Mouse (Mus musculus): ENCODE data around the gene Abcb8.
A peak's percentile ranks its signal among the peaks of the same experiment; 100 is the strongest.

The Abcb8 gene

DNA sequence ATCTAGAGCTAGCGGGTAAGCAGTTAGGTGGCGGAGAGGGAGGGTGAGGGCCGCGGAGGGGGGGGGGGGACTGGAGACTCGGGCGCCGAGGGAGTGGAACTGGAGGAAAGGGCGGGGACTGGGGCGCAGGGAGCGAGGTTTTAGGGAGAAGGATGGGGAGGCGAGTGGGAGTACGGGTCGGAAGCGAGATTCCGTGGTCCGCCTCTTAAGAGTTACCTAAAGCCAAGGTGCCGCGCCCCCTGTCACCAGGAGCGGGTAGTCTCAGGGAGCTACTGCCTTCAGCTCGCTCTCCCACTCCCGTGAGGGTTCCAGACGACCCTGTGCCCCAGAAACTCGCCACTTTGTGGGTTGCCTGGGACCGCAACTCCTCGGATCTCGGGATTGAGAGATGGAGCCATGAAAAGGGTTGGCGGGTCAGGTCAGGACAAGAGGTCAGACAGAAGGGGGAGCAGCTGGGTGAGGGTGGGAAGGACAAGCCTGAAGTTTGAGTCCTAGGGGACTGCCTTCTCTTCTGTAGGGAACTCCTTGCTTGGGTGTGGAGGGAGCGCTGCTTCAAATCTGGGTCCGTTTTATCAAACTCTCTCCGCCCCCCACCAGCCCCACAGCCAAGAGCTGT is 32.1 kb downstream of the Abcb8 start:
- DNase-seq (ENCODE audit: inconsistent ontology term) = no peak

DNA sequence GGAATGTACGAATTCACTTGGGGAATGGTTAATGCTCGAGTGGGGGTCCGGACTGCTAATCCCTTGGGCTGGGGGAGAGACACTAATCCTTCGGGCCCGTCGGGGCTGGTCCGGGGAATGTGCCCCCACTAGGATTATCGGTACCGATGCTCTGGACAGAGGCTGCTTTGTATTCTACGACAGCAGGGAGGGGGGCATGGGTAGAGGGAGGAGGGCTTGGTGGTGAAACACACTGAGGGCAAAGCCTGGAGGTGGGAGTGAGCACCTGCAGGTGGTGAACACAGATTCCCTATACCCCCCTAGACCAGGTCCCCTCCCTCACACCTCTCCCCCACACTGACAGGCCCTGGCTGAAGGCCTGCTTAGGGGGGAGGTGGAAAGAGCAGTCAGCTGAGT is 32.6 kb downstream of the Abcb8 start:
- DNase-seq (ENCODE audit: inconsistent ontology term) = peak; percentile 65

DNA sequence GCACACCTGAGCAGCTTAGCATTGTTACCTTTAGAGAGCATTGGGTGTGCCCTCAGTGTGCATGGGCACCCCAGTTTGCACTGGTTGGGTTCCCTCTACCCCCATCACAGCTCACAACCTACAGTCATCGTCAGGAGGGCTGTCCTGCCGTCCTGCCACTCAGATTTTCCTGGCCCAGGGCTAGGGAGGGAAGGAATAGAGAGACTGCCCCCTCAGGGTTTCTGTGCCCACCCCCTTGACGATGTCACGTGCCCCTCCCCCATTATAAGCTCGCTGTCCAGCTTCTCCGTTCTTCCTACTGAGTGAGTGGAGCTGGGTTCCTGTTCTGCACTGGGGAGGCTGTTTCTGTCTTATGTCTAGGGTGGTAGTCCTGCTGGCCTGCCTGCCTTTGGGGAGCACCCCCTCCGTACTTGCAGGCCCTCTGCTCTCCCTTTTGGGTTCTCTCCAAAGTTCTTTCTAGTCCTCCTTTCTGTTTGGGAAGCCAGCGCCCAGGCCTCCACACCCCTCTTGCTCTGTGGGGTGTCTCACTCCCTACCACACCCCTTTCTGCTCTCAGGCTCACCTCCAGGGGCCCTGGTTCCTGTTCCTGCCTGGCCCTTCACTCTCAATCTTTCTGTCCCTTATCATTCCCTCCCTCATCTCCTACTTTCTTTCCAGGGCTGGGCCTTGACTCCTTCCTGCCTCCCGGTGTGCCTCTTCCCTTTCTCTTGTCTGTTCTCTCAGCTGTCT is 33.3 kb downstream of the Abcb8 start:
- no peak for DNase-seq (ENCODE audit: inconsistent ontology term)

DNA sequence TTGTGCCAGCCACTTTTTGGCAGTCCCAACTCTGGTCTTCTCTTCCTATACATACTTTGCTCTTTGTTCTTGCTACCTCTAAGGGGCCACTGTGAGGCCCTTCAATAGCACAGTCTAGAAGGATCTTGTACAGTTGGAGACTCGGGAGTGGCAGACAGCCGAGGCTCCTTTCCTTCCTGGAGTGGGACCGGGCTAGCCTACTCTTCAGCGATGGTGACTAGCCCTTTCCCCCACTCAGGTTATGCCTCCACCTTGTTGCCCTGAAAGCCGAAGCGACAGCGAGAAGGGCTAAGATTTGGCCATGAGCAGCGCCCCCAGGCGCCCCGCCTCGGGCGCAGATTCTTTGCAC is 33.8 kb downstream of the Abcb8 start:
- no peak for DNase-seq (ENCODE audit: inconsistent ontology term)

DNA sequence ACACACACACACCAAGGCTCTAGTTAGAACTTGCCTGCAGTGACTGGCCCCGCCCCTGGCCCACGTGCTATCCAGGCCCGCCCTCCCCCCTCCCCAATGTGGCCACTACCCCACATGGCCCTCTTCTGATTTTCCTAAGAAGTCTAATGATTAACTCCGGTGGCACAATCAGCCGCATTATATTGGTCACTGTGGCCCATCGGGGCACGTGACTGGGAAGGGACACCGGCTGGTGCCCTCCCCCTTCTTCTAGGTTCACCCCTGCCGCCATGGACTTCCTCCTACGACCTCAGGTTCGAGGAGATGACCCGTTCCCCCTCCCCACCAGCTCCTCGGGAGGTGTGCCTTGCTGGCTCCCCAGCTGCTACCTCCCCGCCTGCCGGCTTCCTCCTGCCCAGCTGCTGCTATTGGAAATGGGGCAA is 34.5 kb downstream of the Abcb8 start:
- DNase-seq (ENCODE audit: inconsistent ontology term) = no peak

DNA sequence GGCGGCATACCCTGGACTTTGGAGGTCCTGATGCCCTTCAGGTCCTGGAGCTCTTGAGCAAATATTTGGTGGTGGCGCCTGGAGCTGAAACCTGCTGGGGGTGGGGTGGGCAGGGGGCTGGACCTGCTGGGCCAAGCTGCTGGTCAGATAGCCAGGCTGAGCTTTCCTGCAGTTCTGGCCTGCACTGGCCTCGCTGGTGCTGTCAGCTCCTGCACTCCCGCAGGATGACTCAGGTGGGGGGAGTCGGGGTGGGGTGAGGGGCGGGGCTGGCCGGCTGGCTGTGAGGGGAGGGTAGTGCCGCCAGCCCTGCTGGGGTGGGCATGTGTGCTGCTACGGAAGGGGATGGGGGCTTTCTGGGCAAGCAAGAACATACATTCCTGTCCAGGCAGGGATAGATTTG is 35.1 kb downstream of the Abcb8 start:
- DNase-seq (ENCODE audit: inconsistent ontology term) = no peak

DNA sequence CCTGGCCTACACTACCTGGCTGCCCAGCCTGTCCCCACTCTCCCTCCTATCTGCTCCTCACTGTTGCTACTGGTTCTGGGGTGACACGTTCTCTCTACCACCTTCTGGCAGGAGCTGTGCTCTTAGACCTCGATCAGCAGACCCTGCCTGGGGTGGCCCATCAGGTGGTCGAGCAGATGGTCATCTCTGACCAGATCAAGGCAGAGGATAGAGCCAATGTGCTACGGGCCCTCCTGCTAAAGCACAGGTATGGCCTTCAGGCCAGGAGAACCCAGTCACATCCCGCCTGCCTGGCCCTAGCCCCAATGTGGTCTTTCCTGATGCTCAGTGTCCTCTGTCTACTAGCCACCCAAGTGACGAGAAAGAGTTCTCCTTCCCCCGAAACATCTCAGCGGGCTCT is 40.5 kb downstream of the Abcb8 start:
- DNase-seq (ENCODE audit: inconsistent ontology term) = no peak

DNA sequence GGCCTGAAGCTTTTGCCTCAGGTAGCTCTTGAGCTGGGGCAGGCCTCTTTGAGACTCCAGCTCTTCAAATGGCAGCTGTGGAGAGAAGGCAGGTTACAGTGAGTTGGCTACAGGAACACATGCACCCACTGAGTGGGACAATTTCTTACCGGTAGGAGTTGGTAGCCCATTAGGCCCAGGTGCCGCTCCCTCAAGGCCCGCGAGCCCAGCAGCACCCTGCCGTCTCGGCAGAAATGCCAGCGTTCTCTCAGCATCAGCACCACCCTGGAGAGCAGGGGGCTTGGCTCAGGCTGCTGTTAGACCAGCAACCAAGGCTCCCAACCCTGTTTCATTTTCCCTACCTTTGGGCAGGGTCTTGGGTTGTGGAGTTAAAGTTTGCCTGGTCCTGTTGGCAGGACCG is 47.7 kb downstream of the Abcb8 start:
- no peak for DNase-seq (ENCODE audit: inconsistent ontology term)

DNA sequence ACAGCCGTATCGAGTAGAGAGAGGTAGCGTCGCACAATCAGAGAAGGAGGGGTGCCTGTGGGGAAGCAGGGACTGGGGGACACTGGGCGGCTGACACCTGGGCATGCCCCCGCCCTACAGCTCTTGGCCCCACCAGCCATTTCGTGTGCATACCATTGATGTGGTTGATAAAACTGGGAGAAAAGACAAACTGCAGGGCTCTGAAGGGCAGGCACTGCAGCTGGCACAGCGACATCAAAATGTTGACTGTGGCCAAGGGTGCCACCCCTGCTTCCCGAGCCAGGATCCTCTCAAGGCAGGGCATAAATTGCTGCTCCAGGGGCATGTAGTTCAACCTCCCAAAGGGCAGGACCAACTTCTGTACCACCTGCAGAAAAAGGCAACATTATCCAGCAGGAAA is 48.6 kb downstream of the Abcb8 start:
- no peak for DNase-seq (ENCODE audit: inconsistent ontology term)

DNA sequence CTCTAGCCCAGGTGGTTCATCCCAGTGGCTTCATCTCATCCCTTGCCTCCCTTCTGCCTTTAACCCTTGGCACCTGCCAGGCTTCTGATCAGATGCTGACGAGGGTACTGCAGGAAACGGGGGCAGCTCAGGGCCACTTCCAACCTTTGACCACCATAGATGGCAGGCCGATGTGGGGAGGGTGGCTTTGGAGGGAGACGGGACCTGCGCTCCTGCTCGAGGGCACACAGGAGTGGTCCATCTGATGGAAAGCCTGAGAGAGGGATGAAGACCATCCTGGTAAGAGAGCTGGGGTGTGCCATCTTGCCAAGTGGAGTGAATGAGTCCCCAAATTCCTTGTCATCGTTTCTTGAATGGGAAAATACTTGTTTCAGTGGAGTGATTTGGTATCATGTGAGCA is 49.7 kb downstream of the Abcb8 start:
- DNase-seq (ENCODE audit: inconsistent ontology term) = no peak

DNA sequence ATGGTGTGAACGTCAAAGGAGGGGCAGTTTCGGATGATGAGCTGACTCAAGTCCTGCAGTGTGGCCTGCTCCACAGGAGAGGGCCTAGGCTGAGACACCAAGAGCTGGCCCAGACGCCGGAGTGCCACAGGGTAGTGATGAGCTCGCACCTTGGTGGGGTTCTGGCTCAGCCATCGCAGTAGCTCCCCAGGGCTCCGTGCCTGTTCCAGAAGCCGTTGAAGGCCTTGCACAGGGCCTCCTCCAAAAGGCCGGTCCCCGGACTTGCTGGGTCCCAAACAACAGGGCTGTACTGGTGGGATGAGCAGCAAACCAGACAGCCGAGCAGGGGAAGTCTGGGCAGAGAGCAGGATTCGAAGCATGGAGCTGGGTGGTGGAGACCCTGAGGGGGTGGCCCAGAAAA is 50.5 kb downstream of the Abcb8 start:
- DNase-seq (ENCODE audit: inconsistent ontology term) = no peak

DNA sequence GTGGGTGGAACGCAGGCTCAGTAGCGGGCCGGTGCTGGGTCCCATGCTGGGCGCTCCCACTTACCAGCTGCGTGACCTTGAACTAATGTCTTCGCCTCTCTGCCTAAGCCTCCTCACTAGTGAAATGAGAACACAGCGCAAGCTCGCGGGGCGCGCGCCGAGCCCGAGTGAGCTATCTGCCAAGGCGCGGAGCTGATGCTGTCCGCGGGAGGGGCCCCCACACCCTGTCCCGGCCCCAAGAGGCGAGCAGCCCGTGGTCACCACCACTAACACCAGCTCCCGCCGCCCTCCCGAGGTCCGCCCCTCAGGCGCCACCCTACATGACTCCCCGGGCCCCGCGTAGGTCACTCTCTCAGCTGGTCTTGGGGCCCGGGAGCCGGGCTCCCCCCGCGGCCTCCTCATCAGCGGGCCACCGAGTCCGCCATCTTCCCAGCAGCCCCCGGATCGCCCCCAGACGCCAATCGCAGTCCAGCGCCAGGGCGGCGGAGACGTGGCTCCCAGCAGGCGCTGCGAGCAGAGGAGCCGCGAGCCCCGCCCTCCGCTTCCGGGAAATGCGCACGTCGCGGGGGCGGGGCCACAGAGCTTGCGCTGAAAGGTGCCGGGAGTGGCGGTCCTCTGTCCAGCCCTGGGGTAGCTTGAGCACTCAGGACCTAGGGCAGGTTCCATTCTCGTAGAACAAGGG is 51.4 kb downstream of the Abcb8 start, which contains the start of gene Fastk:
Fastk (minus strand) TSS at position 542 of the 682 bp plus-strand sequence.
- DNase-seq (ENCODE audit: inconsistent ontology term) = peak; percentile 96

DNA sequence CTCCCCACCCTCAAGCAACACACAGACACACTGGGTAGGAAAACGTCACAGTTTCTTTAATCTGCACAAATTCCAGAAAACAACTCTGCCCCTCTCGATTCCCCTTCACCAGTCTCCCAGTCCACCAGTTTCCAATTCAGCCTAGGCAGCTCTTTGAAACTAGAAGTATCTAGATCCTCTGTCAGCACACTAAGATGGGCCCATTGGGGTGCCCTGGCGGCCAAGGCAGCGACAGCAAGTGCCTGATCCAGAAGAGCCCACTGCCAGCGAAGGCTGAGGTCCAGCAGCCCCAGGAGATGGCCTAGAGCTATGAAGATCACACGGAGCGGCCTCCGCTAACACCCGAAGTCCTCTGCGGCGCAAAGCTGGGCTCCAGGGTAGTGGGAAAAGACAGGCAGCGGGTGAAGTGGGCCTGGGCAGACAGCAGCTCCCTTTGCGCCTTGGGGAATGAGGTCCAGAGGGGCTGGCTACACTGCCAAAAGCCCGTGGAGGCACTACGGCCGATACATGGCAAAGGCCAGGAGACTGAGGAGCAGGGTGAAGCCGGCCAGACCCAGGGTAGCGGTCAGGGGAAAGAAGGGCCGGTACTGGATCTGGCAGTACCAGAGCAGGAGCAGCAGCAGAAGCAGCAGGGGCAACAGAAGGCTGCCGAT is 52.1 kb downstream of the Abcb8 start:
- DNase-seq (ENCODE audit: inconsistent ontology term) = no peak

DNA sequence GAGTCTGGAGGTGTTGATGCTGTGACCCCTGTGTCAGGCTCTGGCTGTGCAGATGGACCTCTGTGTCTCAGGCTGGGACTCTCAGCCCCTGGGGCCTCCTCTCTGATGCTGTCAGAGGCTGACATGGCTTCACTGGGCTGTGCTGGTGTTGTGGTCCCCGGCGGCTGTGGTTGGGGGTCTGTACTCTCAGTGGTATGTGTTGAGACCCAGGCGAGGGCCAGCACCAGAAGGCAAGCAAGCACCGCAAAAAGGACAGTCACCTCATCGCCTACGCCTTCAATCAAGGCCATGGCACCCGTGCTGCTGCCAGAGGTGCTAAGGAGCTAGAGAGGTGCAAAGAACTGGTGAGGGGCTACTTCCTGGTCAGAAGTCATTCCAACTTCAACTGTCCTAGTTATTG is 53.2 kb downstream of the Abcb8 start:
- no peak for DNase-seq (ENCODE audit: inconsistent ontology term)

DNA sequence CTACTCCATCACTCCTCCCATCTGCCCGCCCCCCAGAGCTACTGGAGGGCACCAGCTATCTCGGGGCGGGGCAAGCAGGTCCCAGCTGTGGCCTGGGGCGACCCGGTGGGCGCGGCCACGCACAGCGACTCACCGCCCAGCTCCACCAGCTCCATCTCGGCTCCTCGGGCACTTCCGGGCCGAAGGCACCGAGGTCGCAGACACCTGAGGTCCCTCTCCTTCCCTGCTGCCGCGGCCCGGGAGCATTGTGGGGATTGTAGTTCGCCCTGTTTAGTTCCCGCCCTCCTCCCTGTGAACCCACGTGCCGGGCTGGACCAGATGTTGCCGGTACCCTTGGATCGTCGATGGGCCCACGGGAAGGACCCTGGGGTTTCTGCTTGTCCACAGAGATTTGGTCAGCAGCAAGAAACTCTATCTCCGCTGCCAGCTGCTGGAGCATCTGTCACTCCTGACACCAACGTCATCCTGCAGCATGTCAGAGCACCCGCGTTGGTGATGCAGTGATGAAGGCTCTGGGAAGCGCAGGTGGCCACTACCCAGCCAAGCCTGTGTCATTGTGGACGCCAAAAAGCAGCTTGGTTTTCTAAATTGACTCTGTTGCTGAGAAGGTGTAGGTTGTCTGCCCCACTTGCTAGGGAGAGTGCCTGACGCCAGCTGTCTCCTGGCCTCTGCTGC is 54.3 kb downstream of the Abcb8 start, which contains the start of gene Tmub1:
Tmub1 (minus strand) TSS at position 231 of the 675 bp plus-strand sequence.
- peak; percentile 79 for DNase-seq (ENCODE audit: inconsistent ontology term)

DNA sequence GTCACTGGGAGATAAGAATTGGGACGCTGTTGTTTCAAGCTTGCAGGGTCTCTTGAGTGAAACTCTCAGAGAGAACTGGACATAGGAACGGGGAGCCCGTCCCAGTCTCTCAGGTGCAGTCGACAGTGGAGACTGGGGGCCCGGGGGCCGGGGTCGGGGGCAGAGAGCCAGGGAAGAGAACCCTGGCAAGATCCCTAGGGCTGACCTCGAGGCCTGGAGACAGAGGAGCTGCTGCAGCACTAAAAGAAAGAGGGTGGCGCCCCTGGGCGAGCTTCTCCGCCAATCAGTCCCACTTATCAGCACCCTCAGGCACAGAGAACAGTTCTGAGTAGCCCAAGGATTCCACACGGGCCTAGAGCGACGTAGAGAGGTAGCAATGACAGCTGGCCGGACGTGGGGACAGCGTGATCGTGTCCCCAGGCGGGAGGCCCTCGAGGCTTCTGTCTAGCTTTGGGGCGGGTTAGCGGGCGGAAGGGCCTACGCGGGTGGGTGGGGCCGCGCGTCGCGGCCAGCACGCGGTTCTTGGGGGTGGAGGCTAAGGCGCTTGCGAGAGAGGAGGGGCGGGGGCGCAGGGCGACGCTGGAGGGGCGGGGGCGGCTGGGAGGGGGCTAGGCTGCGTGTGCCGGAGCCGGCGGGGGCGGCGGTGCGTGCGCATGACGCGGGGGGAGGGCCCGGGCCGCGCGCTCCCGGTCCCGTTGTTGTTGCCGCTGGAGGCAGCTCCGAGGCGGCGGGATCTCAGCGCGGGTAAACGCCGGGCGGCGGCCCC is 58.0 kb downstream of the Abcb8 start:
- peak; percentile 94 for DNase-seq (ENCODE audit: inconsistent ontology term)

DNA sequence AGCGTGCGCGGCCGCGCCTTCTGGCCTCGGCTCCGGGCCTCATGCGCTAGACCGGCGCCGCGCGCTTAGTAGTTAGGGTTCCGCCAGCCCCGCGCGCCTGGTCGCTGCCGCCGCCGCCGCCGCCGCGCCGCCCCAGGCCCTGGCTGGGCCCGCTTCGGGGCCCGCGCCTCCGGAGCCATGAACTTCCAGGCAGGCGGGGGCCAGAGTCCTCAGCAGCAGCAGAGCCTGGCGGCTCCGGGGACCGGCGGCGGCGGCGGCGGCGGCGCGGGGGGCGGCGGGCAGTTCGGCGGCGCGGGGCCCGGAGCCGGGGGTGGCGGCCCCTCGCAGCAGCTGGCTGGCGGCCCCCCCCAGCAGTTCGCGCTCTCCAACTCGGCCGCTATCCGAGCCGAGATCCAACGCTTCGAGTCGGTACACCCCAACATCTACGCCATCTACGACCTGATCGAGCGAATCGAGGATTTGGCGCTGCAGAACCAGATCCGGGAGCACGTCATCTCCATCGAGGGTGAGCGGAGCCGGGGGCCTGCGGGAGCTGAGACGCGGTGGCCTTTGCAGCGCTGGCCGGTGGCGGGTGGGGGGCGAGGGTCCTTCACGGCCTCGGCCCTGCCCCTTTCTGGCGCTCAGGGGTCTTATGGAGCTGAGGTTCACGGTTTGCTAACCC is 58.7 kb downstream of the Abcb8 start, which contains the start of gene Agap3:
Agap3 (plus strand) TSS at position 148 of the 661 bp plus-strand sequence.
- DNase-seq (ENCODE audit: inconsistent ontology term) = peak; percentile 37

DNA sequence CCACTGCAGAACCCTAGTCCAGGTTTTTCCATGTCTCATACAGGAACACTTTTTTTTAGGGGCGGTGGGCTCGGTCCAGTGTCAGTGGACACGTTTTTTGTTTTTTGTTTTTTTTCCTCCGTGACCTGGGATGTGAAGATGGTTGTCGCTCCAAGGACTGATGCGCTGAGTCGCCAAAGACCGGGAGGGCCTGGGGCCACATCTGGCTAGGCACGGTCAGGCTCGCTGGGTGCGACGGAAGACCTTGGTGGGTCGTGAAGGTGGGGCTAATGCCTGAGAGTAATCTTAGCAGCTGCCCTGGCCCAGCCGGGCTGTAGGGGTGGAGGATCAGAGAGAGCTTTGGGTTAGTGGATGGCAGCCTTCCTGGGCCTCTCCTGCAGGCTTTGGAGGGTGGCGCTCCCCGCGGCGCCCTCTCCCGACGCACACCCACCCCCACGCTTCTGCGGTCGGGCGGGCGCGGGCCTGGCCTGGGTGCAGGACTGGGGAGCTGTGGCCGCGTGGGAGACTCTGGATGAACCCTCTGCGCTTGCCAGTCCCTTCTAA is 59.3 kb downstream of the Abcb8 start:
- DNase-seq (ENCODE audit: inconsistent ontology term) = peak; percentile 47

DNA sequence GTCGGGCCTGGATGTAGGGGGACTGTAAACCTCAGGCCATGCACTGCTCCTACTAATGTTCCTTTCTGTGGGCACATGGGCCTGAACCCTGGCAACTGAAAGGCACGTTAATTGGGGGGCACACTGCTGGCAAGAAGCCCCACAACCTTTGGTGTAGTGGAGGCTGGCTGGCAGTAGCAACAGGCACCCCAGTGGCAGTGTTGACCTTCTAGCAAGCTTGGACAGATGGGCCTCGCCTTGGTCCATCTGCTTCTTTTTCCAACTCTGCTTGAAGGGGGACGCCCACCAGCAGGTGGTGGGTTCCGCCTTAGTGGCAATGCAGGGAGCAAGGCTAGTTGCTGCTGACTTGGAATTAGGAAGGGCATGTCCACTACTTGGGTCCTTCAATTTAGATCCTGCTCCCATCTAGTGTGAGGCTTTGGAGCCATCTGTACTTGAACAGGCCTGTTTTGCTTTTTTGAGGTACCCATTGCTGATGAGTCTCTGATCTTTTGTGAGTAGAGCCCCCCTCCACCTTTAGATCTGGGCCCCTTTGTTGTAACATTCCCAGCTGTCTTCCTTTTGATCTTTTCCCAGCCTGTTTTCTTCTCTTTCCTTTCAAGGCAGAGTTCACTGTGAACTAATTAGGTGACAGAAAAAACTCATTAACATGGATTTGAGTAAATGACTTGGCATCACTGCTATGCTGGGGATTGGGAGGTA is 60.0 kb downstream of the Abcb8 start:
- DNase-seq (ENCODE audit: inconsistent ontology term) = peak; percentile 47

DNA sequence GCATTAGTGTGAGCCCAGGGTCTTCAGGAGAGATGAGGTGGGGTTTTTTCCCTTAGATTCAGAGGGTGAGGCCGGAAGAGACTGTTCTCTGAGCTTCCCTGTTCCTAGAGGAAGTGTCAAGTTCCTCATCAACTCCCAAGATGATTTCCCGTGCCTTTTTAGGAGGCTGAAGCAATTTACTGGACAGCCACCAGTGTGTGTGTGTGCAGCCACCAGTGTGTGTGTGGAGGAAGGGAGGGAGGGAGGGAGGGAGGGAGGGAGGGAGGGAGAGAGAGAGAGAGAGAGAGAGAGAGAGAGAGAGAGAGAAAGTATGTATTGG is 60.5 kb downstream of the Abcb8 start:
- DNase-seq (ENCODE audit: inconsistent ontology term) = no peak
